Mouse (Mus musculus) heart, embryonic 16.5 days (tissue): ENCODE measurements around the gene Tex26. TPM values are rescaled to one million over a fixed set of nuclear protein-coding genes. Genes with fewer than 3 reads are reported as not detected.

Experiments
- ATAC-seq: fragments of 200-750 bp; cut with Nextera tagmentation; replicated peaks from 2 replicates; pipeline ENCODE4 v1.8.0; 2017; ENCODE audit warnings: moderate number of reproducible peaks; ENCODE audit not compliant: insufficient read depth, low FRiP score; ENCODE audit errors: extremely low read depth
- H3K27ac ChIP-seq: fragments of 300-500 bp; sonication (generic); 2 replicates; pipeline ENCODE4 v1.5.1; 2014; ENCODE audit warnings: mild to moderate bottlenecking, low read length, control low read depth, moderate library complexity
- H3K27me3 ChIP-seq: fragments of 300-500 bp; sonication (generic); 2 replicates; pipeline ENCODE4 v1.6.1; 2014; ENCODE audit warnings: low read length, mixed read lengths; ENCODE audit not compliant: control insufficient read depth, insufficient read depth
- H3K36me3 ChIP-seq: fragments of 300-500 bp; sonication (generic); 2 replicates; pipeline ENCODE4 v1.6.1; 2014; ENCODE audit not compliant: control insufficient read depth, insufficient read depth
- H3K4me1 ChIP-seq: fragments of 300-500 bp; sonication (generic); 2 replicates; pipeline ENCODE4 v1.6.1; 2014; ENCODE audit warnings: low read length, mixed read lengths; ENCODE audit not compliant: control insufficient read depth, insufficient read depth
- H3K4me2 ChIP-seq: fragments of 300-500 bp; sonication (generic); 2 replicates; pipeline ENCODE4 v1.6.1; 2014; ENCODE audit warnings: low read depth, mild to moderate bottlenecking, control low read depth, low read length
- H3K4me3 ChIP-seq: fragments of 300-500 bp; sonication (generic); 2 replicates; pipeline ENCODE4 v1.5.1; 2014; ENCODE audit warnings: mild to moderate bottlenecking, control low read depth, low read length
- H3K9ac ChIP-seq: fragments of 300-500 bp; sonication (generic); 2 replicates; pipeline ENCODE4 v1.6.1; 2014; ENCODE audit warnings: low read length, control low read depth
- H3K9me3 ChIP-seq: fragments of 300-500 bp; sonication (generic); replicated peaks from 2 replicates; pipeline ENCODE4 v1.6.1; 2016; ENCODE audit warnings: low read length; ENCODE audit not compliant: control insufficient read depth
- WGBS: fragments of 180-500 bp; shearing (Covaris S2); extraction: QIAGEN DNeasy Blood & Tissue Kit; methylation state at CpG from one replicate; pipeline ENCODE4 v1.1.7; 2014; 5-methylcytosine and 5-hydroxymethylcytosine counted together
- polyA plus RNA-seq: library from polyadenylated mRNA; unstranded; fragments of >200 nt; fragmentation: Nextera tagmentation; extraction: Ambion mirVana; gene quantifications from 2 replicates; pipeline ENCODE4 v1.2.1, GENCODE M21; 2015

Tex26 gene
- polyA plus RNA-seq, 1 experiment from 2014 or later, result 0.28 TPM

DNA sequence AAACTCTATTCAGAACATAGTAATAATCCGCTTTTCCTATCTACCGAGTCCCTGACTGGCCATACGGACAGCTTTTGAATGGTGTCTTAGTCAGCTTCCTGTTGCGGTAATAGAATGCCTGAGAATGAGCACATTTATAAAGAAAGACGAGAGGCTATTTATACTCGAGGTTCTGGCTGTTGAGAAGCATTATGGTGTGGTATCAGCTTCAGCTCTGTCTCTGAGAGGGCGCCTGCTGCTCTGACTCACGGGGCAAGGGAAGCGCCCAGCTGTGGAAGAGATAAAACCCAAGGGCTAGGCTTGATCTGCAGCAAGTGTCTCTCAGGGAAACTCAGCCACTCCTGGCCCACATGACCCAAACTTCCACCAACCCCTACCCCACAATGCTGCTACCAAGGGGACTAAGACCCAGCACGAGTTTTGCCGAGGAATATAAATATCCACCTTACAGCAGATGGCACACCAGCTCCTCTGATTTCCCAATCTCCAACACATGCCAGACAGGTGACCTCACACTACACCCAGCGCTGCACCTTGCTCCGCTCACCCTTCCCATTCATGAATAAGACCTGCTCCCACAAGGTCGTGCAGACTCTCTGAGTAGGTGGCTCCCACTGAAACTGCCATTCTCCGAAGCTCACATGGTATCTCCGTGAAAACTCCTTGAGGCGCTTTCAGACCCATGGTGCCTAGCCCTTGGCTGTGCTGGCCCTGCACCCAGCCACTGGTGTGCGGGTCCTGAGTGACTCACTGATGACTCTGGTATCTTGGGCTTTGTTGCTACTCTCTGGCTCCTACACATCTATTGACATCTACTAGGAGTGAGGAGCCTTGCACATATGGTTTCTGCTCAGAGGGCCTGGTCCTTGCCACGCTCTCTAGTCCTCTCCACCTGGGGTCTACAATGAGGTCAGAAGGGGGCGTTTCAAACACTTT lies 68.9 kb downstream of the Tex26 start:
- Histone ChIP-seq H3K4me1 (peaks cover 3% of the 10 kb centered on the region), H3K36me3 (no peaks in the 10 kb centered on the region), H3K4me3 (no peak overlapping the region), H3K9ac (no peak overlapping the region), H3K4me2 (no peak overlapping the region), H3K27me3 (no peaks in the 10 kb centered on the region), H3K9me3 (no peaks in the 10 kb centered on the region), H3K27ac (no peak overlapping the region)
- no peak for ATAC-seq
- 48% methylated on average over 20 of the region's 20 CpGs for WGBS

DNA sequence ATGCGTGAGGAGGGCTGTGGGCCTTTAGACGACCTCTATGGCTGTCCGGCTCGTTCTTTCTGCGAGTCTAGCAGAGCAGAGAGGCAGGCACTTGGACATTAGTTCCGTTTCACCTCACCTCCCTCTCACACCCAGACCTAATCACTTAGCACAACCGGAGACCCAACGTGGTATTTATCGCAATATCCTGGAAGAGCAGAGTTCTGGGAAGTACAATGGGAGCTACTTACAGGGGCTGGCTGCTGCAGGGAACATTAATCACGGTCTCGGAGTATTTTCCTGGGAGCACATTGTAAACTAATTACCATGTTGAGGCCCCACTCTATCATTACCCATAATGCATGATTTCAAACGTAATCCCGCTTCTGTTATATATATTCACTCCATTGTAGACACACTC lies 70.9 kb downstream of the Tex26 start:
- no peaks in the 10 kb centered on the region for H3K27me3 ChIP-seq
- H3K4me3 ChIP-seq, result no peak overlapping the region
- ATAC-seq, result no peak
- no peak overlapping the region for H3K27ac ChIP-seq
- no peak overlapping the region for H3K9ac ChIP-seq
- no peaks in the 10 kb centered on the region for H3K36me3 ChIP-seq
- 77% methylated on average over 13 of the region's 13 CpGs for WGBS
- H3K4me1 ChIP-seq, result peaks cover 20% of the 10 kb centered on the region
- H3K4me2 ChIP-seq, result no peak overlapping the region
- H3K9me3 ChIP-seq, result no peaks in the 10 kb centered on the region

DNA sequence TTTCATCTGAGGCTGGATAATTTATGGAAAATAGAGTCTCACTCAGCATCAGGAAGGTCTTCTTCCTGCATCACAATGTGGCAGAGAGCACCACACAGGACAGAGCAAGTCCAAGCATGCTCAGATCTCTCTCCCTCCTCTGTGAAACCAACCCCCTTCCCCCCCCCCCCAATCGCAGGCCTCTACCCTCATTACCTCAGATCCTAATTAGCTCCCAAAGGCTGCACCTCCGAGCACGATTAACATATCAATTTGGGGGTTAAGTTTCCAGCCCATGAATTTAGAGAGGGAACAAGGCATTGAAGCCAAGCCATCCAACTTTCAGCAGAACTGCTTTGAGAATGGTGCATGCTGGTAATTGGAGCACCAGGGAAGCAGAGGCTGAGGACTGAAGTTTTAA lies 73.2 kb downstream of the Tex26 start:
- no peaks in the 10 kb centered on the region for H3K27me3 ChIP-seq
- no peak overlapping the region for H3K4me3 ChIP-seq
- H3K27ac ChIP-seq, result no peak overlapping the region
- no peak for ATAC-seq
- H3K4me1 ChIP-seq, result peaks cover 20% of the 10 kb centered on the region
- no peak overlapping the region for H3K4me2 ChIP-seq
- 61% methylated on average over 3 of the region's 3 CpGs for WGBS
- H3K9ac ChIP-seq, result no peak overlapping the region
- H3K36me3 ChIP-seq, result no peaks in the 10 kb centered on the region
- H3K9me3 ChIP-seq, result no peaks in the 10 kb centered on the region

DNA sequence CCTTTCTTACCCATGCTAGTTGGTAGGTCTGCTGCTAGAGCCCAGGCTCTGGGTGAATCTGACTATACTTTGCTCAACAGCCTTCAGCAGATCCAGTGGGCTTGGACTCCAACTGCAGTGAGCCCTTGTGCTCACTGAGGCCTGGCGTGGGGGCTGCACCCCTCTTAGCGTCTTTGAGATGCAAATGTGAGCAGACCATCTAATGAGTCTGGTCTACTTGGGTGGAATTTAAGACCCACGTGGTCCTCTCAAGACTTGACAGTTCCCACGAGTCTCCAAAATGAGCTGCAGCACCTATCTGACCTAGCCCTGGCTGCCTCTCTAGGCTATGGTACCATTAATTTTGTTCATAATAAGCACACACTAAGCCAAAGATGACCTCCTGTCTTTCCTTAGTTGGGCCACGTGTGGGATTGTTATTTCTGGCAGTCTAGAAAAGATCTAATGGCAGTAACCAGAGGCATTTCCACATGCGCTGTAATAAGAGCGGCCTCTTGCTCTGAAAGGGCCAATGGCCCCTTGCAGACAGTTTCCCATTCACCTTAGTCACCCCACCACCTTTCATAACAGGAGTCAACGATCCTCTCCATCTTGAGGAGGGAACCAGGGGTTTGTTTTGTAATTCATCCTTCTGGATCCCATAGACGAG lies 74.1 kb downstream of the Tex26 start:
- Histone ChIP-seq H3K9ac (peak overlapping the region; percentile 53; the same call in 1 of the 2 replicates), H3K4me2 (peak overlapping the region; percentile 63), H3K4me1 (peaks cover 18% of the 10 kb centered on the region), H3K27ac (peak overlapping the region; percentile 75), H3K4me3 (peak overlapping the region; percentile 33), H3K36me3 (no peaks in the 10 kb centered on the region), H3K27me3 (no peaks in the 10 kb centered on the region), H3K9me3 (no peaks in the 10 kb centered on the region)
- ATAC-seq, result no peak
- 46% methylated on average over 9 of the region's 9 CpGs for WGBS

DNA sequence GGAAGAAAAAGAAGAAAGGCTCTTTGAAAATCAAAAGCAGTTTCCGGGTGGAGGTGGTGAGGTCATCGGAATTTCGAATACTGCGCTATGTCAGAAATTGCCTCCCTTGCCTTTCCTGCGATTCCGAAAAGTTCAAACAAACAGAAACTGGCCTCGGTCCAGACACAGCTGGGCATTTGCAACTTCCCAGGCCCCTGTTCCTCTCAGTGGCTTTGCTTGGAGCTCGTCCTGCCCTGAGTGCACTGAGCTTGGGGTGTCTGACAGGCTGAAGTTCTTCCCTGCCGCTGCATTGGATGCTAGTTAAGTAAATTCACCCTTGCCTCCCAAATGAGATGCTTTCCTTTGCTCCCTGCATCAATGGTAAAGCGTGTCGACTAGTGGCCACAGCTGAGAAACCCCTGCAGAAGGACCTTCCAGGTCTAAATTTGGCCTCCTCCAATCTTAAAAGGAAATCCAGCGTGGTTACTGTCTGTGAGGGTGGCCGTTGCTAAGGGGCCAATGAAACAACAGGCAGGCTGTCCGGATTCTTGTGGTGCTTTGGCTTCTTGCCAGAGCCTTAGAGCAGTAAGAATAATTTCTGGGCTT lies 74.7 kb downstream of the Tex26 start:
- no peaks in the 10 kb centered on the region for H3K36me3 ChIP-seq

DNA sequence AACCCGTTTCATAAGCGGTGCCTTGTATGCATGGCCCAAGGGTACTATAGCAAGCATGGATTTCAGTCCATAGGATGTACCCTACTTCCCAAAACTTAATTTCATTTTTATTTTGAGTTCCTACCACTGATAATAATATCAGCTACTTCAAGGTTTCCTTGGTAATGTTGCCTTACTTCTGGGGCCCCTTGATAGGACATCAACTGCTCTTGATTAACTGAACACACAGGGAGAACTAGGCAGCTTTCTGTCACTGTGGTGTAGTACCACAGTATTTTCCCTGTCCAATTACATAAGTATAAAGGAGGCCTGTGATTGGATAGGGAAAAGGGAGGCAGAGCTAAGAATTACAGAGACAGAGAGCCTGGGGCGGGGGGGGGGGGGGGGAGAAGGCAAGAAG lies 75.4 kb downstream of the Tex26 start:
- Histone ChIP-seq H3K4me3 (no peak overlapping the region), H3K9ac (no peak overlapping the region), H3K27ac (no peak overlapping the region), H3K4me2 (no peak overlapping the region), H3K9me3 (no peaks in the 10 kb centered on the region), H3K4me1 (peaks cover 18% of the 10 kb centered on the region), H3K36me3 (no peaks in the 10 kb centered on the region), H3K27me3 (no peaks in the 10 kb centered on the region)
- no peak for ATAC-seq
- WGBS, result 57% methylated on average over 2 of the region's 3 CpGs

More for the DNA sequence above, 74.7 kb downstream of the Tex26 start:
- ATAC-seq, result peak; percentile 72
- H3K27ac ChIP-seq, result peak overlapping the region; percentile 75
- no peaks in the 10 kb centered on the region for H3K27me3 ChIP-seq
- WGBS, result 13% methylated on average over 14 of the region's 14 CpGs
- H3K9me3 ChIP-seq, result no peaks in the 10 kb centered on the region
- peak overlapping the region; percentile 33 for H3K4me3 ChIP-seq
- peak overlapping the region; percentile 63 for H3K4me2 ChIP-seq
- peak overlapping the region; percentile 53 for H3K9ac ChIP-seq
- H3K4me1 ChIP-seq, result peaks cover 18% of the 10 kb centered on the region

DNA sequence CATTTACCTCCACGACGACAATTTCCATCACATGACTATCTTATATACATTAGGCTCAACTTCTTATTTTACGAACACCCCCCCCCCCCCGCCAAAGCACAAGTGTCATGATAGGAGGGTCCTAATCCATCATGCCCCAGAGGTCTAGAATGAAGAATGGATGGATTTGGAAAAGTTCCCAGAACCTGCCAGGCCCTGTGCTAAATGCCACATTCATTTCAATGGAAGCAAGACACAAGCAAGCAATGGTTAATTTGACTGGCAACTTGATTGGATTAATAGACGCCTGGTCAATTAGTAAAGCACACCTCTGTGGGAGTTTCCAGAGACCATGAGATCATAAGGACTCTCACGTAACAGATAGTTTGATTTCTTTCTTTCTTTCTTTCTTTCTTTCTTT lies 77.7 kb downstream of the Tex26 start:
- H3K27me3 ChIP-seq, result no peaks in the 10 kb centered on the region
- H3K9ac ChIP-seq, result no peak overlapping the region
- peaks cover 18% of the 10 kb centered on the region for H3K4me1 ChIP-seq
- WGBS, result 72% methylated on average over 6 of the region's 6 CpGs
- no peak for ATAC-seq
- no peak overlapping the region for H3K4me2 ChIP-seq
- H3K27ac ChIP-seq, result no peak overlapping the region
- no peaks in the 10 kb centered on the region for H3K9me3 ChIP-seq
- no peak overlapping the region for H3K4me3 ChIP-seq
- no peaks in the 10 kb centered on the region for H3K36me3 ChIP-seq
